Mouse (Mus musculus) lung, embryonic 14.5 days (tissue): Measurements from ENCODE around the gene Enpp7. TPM values are rescaled to one million over a fixed set of nuclear protein-coding genes. Genes with fewer than 3 reads are reported as not detected.

Experiments used
- ATAC-seq: fragments of 200-750 bp; cut with Nextera tagmentation; 2 replicates; pipeline ENCODE4 v1.8.0; 2017; ENCODE audit warnings: mild to moderate bottlenecking, moderate TSS enrichment, moderate library complexity; ENCODE audit not compliant: insufficient read depth
- DNase-seq: peaks from one replicate; pipeline ENCODE4 v3.0.0-alpha.2; 2015
- H3K27ac ChIP-seq: fragments of 300-500 bp; sonication (generic); 2 replicates; pipeline ENCODE4 v1.5.1; 2014; ENCODE audit warnings: low read depth, mild to moderate bottlenecking, moderate library complexity
- H3K27me3 ChIP-seq: fragments of 300-500 bp; sonication (generic); 2 replicates; pipeline ENCODE4 v1.6.1; 2014; ENCODE audit warnings: low read length, control low read depth; ENCODE audit not compliant: insufficient read depth
- H3K36me3 ChIP-seq: fragments of 300-500 bp; sonication (generic); 2 replicates; pipeline ENCODE4 v1.6.1; 2014; ENCODE audit warnings: control low read depth; ENCODE audit not compliant: insufficient read depth
- H3K4me1 ChIP-seq: fragments of 300-500 bp; sonication (generic); 2 replicates; pipeline ENCODE4 v1.6.1; 2014; ENCODE audit warnings: antibody characterized with exemption, control low read depth; ENCODE audit not compliant: insufficient read depth
- H3K4me2 ChIP-seq: fragments of 300-500 bp; sonication (generic); 2 replicates; pipeline ENCODE4 v1.6.1; 2014; ENCODE audit warnings: mild to moderate bottlenecking
- H3K4me3 ChIP-seq: fragments of 300-500 bp; sonication (generic); 2 replicates; pipeline ENCODE4 v1.5.1; 2014; ENCODE audit warnings: low read depth, low read length
- H3K9ac ChIP-seq: fragments of 300-500 bp; sonication (generic); 2 replicates; pipeline ENCODE4 v1.6.1; 2014
- H3K9me3 ChIP-seq: fragments of 300-500 bp; sonication (generic); 2 replicates; pipeline ENCODE4 v1.6.1; 2016; ENCODE audit warnings: low read depth, low read length, control low read depth
- CTCF ChIP-seq: IDR thresholded peaks from 2 replicates; pipeline ENCODE4 v1.5.1; 2016; ENCODE audit warnings: antibody characterized with exemption, low read depth
- WGBS: fragments of 180-500 bp; shearing (Covaris S2); extraction: QIAGEN DNeasy Blood & Tissue Kit; methylation state at CpG from one replicate; pipeline ENCODE4 v1.1.7; 2014; 5-methylcytosine and 5-hydroxymethylcytosine counted together
- polyA plus RNA-seq: library from polyadenylated mRNA; unstranded; fragments of >200 nt; fragmentation: Nextera tagmentation; extraction: Ambion mirVana; gene quantifications from 2 replicates; pipeline ENCODE4 v1.2.1, GENCODE M21; 2014

Enpp7 gene
- polyA plus RNA-seq, 1 experiment from 2014 or later, result not detected

- Histone ChIP-seq H3K4me1 (no peaks in the 10 kb centered on the region), H3K9ac (no peak overlapping the region), H3K4me3 (peak overlapping the region; percentile 23), H3K9me3 (no peaks in the 10 kb centered on the region), H3K4me2 (peak overlapping the region; percentile 53), H3K27me3 (no peaks in the 10 kb centered on the region), H3K27ac (no peak overlapping the region), H3K36me3 (no peaks in the 10 kb centered on the region)
- ATAC-seq (peak; percentile 80), DNase-seq (peak; percentile 59)
- 18% methylated on average over 21 of the region's 21 CpGs for WGBS
- no peak for TF ChIP-seq CTCF
Measured at GRCm38 (mm10) chr11:119007461-119008456, 19.8 kb downstream of the Enpp7 start.

- 60% methylated on average over 7 of the region's 7 CpGs for WGBS
Measured at GRCm38 (mm10) chr11:119014455-119014854, 26.5 kb downstream of the Enpp7 start.

GRCm38 (mm10) chr11:119017506-119017905 is 29.5 kb downstream of the Enpp7 start:
- no peak overlapping the region for H3K27ac ChIP-seq
- ATAC-seq (no peak), DNase-seq (no peak)
- no peak overlapping the region for H3K4me2 ChIP-seq
- no peaks in the 10 kb centered on the region for H3K36me3 ChIP-seq
- no peaks in the 10 kb centered on the region for H3K9me3 ChIP-seq
- peaks cover 15% of the 10 kb centered on the region; the same call in 1 of the 2 replicates for H3K27me3 ChIP-seq
- no peak for TF ChIP-seq CTCF
- H3K4me1 ChIP-seq, result no peaks in the 10 kb centered on the region
- WGBS, result 70% methylated on average over 7 of the region's 7 CpGs
- no peak overlapping the region for H3K9ac ChIP-seq
- H3K4me3 ChIP-seq, result no peak overlapping the region

More at GRCm38 (mm10) chr11:119014455-119014854, 26.5 kb downstream of the Enpp7 start:
- ATAC-seq (no peak), DNase-seq (no peak)
- no peaks in the 10 kb centered on the region for H3K4me1 ChIP-seq
- H3K27ac ChIP-seq, result no peak overlapping the region
- no peaks in the 10 kb centered on the region for H3K27me3 ChIP-seq
- H3K9ac ChIP-seq, result no peak overlapping the region
- no peak overlapping the region for H3K4me3 ChIP-seq
- H3K9me3 ChIP-seq, result no peaks in the 10 kb centered on the region
- no peak for TF ChIP-seq CTCF
- H3K4me2 ChIP-seq, result no peak overlapping the region
- no peaks in the 10 kb centered on the region for H3K36me3 ChIP-seq

- H3K27me3 ChIP-seq, result peaks cover 15% of the 10 kb centered on the region; the same call in 1 of the 2 replicates
- peaks cover 20% of the 10 kb centered on the region for H3K4me1 ChIP-seq
- H3K27ac ChIP-seq, result no peak overlapping the region
- H3K4me2 ChIP-seq, result no peak overlapping the region
- peaks cover 11% of the 10 kb centered on the region for H3K36me3 ChIP-seq
- 71% methylated on average over 7 of the region's 7 CpGs for WGBS
- DNase-seq (no peak), ATAC-seq (no peak)
- no peak overlapping the region for H3K4me3 ChIP-seq
- H3K9me3 ChIP-seq, result no peaks in the 10 kb centered on the region
- H3K9ac ChIP-seq, result no peak overlapping the region
- TF ChIP-seq CTCF, result no peak
Measured at GRCm38 (mm10) chr11:119021180-119021579, 33.2 kb downstream of the Enpp7 start.

GRCm38 (mm10) chr11:119022068-119022894 is 34.3 kb downstream of the Enpp7 start:
- peak overlapping the region; percentile 92 for H3K4me3 ChIP-seq
- peak; percentile 50 for DNase-seq
- H3K4me1 ChIP-seq, result peaks cover 22% of the 10 kb centered on the region
- peak overlapping the region; percentile 80 for H3K4me2 ChIP-seq
- H3K27me3 ChIP-seq, result peaks cover 15% of the 10 kb centered on the region; the same call in 1 of the 2 replicates
- TF ChIP-seq CTCF, result peak; percentile 63
- H3K9me3 ChIP-seq, result no peaks in the 10 kb centered on the region
- peak overlapping the region; percentile 89 for H3K27ac ChIP-seq
- 3% methylated on average over 42 of the region's 42 CpGs for WGBS
- peaks cover 22% of the 10 kb centered on the region for H3K36me3 ChIP-seq
- peak overlapping the region; percentile 89 for H3K9ac ChIP-seq
- ATAC-seq, result no peak

- Histone ChIP-seq H3K9me3 (no peaks in the 10 kb centered on the region), H3K4me3 (peak within 1 kb of the TSS; percentile 92), H3K4me1 (peaks cover 22% of the 10 kb centered on the region), H3K27me3 (peaks cover 15% of the 10 kb centered on the region; the same call in 1 of the 2 replicates), H3K4me2 (peak within 1 kb of the TSS; percentile 80), H3K27ac (peak within 1 kb of the TSS; percentile 89), H3K36me3 (peaks cover 30% of the 10 kb centered on the region), H3K9ac (peak within 1 kb of the TSS; percentile 89)
- no peak for TF ChIP-seq CTCF
- ATAC-seq (peak; percentile 88), DNase-seq (peak; percentile 96)
- WGBS, result under 1% methylated on average over 98 of the region's 99 CpGs
Measured at GRCm38 (mm10) chr11:119022895-119023615, 35.1 kb downstream of the Enpp7 start, which contains the start of gene Cbx2. Gene Cbx2, plus strand, starts transcription at chr11:119022962.
